Mouse (Mus musculus) inflammation-experienced regulatory T-cells, adult 6 months (primary cell): Measurements from ENCODE around the gene Epdr1. TPM values are rescaled to one million over a fixed set of nuclear protein-coding genes. Genes with fewer than 3 reads are reported as not detected.

Experiments used
- ATAC-seq: one replicate; pipeline ENCODE4 v1.8.0; 2017
- polyA plus RNA-seq, 3 experiments: library from polyadenylated mRNA; unstranded; fragments of 100-300 nt; shearing (Covaris generic); gene quantifications; one replicate each; pipeline ENCODE4 v1.2.1; 2017

The Epdr1 gene
- 1 to 10 TPM in 1 of 3 experiments, under 1 TPM in 2; 0.19 to 1.5 (median 0.24) TPM for polyA plus RNA-seq

DNA sequence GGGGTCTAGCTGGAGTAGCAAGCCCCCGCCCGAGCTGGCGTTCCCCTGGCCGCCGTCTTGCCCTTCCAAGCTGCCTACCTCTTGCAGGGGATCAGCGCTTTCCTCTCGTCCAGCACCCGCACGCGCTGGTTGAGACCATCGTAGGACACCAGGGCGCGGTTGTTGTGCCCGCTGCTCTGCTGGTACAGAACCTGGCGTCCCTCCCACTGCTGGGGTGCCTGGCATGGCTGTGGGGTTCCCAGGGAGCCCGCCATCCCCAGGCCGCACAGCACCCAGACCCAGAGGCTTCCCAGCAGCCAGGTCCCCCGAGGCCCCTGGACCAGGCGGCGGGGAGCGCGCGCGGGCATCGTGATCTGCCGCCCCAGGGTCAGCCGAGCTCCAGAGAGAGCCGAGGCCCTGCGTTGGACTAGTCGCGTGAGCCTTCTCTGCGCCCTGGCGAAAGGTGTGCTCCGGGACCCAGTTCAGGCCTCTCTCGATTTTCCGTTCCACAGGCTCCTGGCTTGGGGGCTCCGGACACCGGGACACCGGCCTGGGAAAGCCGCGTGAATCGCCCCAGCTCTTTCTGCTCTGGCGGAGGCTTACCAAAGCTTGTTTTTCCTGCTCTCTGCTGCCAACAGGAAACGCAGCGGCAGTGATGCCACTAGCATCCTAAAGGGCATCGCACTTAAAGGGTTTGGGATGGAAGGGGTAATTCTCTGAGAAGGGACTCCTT is at the start of gene Epdr1:
Gene Epdr1 (minus strand): TSS at position 712 of the 712 bp plus-strand sequence.
- peak; percentile 56 for ATAC-seq

DNA sequence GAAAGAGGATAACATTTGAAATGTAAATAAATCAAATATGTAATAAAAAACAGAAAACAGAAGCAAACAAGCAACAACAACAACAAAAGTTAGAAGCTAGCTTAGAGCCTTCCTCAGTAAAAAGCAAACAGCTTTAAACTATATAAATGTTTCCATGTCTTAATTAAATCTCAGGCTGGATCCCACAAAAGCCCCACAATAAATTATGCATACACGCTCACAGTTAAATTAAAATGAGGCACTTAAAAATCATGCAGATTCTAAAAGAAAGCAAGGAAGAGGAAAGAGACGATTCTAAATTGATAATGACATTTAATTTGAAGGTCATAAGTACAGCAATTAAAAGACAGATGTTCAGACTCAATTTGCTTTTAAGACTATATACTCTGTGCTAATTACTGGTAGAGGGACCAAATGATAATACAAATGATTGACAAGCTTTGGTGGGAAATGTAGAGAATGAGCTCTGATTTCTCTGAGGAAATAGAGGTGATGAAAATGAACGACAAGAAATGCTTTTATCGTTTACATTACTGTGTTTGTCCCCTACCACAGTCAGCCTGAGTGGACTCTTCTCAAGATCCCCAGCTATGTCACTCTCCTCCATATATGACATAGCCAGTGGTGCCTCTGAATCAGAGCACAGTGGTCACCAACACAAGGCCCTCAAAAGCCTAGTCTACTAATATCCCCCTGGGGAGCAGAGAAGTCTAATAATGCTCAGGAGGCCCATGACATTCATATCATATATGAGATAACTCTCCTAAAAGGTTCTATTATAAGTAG is 48.8 kb upstream of the Epdr1 start:
- ATAC-seq: no peak

DNA sequence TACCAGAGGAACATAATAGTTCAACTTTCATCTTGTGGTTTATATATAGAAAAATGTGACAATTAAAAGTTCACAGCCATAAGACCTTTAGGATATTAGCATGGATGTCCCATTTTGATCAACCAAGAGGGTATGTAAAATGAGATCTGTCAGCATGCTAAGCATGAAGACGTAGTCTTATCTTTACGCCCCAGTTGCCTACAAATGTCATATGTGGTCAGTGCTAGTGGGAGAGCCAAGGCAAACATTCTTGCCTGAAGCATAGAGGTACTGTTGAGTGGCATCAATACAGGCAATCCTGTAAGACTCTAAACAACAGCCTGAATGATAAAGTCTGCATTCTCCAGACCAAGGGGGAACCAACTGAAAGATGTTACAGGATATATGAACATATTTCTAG is 32.7 kb upstream of the Epdr1 start:
- no peak for ATAC-seq

DNA sequence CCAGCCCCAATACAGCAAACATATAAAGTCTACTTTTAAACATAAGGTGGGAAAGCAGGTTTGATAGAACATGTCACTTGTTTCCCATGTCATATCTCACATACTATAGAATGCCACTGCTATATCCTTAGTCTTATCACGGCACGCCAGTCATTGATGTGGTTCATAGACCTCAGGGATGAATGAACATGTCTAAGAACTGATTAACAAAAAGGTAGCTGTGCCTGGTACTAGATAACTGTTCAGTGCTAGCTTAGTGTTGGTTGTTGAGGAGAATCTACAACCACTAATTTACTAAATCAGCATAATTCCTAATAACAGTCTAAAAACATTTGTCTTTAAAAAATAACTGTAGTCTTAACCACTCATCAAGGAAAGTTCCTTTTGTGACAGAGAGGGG is 30.1 kb upstream of the Epdr1 start:
- ATAC-seq: no peak

DNA sequence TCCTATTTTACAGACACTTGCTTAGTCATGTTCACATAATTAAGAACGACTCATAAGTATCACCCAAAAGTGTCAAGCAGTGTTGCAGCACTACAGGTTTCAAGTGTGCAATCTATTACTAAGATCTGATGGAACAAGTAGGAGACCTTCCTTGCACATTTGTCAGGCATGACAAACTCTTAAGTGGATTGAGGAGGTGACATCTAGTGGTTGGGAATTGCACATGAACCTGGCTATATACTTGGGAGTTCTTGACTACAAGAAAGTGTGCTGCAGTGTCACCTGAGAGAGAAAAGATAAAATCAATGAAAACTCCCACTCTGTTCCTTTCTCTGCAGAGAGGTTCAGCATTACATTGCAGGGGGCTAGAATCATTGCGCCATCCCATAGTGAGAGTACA is 24.5 kb upstream of the Epdr1 start:
- ATAC-seq: no peak

DNA sequence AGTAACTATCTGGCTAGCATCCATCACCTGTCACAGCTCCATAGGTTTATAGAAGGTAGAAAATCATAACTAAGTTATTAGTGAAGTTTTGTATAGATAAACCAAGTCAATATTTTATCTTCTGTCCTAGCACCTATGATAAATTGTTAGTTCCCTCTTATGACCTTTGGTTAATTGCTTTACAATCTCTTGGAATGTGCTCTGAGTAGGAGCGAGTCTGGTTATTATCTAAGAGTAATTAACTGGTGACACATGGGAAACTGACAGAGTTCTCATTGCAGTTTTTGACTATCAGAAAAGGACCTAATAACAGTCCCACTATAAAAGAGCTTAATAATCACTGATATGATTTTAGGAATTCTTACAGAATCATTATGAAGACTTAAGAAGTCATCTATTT is 23.8 kb upstream of the Epdr1 start:
- no peak for ATAC-seq

DNA sequence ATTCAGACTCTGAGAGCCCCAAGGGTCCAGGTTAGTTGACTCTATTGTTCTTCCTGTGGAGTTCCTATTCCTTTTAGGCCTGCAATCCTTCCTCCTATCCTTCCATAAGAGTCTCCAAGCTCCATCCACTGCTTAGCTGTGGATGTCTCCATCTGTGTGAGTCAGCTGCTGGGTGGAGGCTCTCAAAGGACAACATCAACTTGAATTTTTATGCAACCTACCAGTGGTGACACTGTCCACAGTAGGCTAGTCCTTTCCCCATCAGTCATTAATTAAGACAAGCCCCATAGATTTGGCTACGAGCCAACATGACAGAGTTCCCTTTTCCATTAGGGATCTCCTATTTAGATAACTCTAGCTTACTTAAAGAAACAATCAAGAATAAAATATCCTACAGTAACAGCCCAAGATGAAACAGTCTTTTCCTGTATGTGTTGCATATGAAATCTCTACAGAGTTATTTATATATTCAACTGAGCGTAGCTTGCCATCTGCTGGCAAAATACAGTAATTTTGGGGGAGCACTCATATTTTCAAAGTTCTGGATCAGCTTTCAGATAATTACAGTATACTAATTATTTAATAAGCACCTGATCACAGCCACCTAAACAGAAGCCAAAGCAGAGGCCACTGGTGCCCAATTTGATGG is 20.6 kb upstream of the Epdr1 start:
- ATAC-seq: no peak

DNA sequence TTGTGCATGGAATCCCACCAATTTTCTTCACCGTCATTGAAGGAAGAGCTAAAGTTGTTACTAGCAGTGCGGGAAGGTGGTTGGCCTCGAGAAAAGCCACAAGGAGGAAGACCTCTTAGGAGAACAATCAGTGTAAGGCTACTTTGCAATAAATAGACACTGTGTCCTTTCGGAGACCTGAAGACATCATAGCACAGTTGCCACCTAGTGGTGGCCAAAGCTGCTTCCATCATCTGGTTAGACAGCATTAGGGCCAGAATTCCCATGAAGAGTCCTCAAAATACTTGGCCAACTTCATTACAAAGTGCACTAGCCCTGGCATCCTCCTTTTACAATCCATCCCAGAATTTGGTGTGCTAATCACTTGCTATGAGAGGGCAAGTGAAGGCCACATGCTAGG is 16.4 kb upstream of the Epdr1 start:
- ATAC-seq: no peak

DNA sequence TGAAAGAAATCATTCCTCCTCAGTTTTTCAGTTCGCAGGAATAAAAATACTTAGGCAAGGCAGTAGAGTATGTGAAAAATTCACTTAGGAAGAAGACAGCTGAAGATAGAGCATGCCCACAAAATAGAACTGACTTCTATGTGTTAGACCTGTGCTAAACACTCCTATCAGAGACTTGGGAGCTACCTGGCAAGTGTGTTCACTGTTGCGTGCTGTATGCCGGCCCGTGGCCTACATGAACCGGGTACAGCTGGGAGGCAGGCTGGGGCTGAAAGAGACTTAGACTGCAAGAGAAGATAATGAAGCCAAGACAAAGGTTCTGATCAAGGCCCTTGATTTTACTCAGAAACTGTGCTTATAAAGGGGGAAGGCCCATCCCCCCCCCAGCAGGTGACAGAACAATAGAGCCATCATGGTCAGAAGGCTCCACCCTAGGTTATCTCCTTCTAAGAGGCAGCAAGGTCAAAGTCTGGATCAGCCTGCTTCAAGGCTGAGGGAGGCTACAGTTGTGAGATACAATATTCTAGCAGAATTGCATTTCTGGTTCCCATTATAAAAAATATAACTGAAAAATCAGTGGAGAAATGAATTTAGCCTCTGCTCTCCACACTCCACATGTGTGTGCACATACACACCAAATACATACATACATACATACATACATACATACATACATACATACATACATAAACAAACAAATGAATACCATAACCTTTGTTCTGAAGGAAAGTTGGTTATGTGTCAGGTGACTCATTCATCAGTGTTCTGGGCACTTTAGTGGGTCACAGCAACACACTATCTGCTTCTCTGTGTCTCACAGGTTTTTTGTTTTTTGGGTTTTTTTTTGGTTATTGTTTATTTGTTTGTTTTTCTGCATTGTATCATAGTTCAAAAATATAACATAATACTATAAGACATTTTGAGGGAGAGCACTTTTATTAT is 11.3 kb upstream of the Epdr1 start:
- no peak for ATAC-seq

DNA sequence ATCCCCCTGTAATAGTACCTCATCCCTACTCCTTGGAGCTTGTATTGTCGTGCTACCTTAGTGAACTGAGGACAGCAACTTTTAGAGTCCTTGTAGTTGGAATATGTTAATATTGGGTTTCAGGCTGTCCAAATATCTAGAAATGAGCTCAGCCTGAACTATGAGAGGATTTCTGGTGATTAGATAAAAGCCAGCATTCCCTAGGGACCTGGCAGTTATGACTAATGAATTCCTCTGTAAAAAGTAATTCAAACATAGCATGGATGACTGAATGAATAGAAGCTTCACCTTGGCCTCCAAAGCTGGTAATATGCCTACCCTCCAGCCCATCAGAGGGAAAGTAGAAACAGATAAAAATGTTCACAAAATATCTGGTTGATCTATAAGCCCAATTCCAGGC is 6.7 kb upstream of the Epdr1 start:
- no peak for ATAC-seq

DNA sequence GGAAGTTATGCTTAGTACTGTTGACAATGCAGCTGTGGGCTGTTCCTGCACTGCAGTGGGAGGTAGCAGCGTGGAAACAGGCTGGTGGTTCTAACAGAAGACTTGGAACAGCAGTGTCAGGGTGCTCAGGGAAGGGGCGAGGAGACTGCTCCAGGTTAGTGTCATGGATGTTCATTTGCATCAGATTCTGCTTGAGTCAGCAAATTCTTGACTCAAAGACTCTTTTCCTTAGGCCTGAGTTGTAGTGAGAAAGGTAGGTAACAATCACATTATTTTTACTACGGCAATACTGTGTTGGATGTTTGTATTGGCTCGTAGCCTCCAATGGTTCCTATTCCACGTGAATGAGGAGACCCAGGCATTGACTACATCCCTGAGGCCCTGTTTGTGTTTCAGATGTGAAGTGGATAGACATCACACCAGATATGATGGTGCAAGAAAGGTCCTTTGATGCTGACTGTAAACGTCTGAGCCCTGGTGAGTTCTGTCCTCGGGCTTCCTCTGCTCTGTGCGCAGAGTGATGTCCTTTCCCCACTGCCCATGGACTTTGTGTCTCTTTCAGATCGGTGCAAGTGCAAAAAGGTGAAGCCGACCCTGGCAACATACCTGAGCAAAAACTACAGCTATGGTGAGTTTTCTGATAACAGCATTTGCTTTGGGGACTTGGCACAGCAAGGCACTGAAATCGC is 5.0 kb upstream of the Epdr1 start:
- no peak for ATAC-seq

DNA sequence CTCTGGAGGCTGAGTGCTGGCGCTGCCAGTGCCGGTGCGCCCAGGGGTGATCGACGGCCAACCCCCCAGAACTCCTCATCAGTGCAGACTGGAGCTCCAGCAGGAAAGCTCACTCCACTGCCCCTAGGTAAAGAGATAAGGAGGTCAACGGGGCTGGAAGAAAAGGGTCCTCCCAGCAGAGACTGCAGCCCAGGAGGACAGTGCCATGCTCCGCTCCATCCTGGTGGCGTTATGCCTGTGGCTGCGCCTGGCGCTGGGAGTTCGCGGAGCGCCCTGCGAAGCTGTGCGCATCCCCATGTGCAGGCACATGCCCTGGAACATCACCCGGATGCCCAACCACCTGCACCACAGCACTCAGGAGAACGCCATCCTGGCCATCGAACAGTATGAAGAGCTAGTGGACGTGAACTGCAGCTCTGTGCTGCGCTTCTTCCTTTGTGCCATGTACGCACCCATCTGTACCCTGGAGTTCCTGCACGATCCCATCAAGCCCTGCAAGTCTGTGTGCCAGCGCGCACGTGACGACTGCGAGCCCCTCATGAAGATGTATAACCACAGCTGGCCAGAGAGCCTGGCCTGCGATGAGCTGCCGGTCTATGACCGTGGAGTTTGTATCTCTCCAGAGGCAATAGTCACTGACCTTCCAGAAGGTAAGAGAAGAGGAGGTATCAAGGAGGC is 3.6 kb upstream of the Epdr1 start:
- no peak for ATAC-seq

DNA sequence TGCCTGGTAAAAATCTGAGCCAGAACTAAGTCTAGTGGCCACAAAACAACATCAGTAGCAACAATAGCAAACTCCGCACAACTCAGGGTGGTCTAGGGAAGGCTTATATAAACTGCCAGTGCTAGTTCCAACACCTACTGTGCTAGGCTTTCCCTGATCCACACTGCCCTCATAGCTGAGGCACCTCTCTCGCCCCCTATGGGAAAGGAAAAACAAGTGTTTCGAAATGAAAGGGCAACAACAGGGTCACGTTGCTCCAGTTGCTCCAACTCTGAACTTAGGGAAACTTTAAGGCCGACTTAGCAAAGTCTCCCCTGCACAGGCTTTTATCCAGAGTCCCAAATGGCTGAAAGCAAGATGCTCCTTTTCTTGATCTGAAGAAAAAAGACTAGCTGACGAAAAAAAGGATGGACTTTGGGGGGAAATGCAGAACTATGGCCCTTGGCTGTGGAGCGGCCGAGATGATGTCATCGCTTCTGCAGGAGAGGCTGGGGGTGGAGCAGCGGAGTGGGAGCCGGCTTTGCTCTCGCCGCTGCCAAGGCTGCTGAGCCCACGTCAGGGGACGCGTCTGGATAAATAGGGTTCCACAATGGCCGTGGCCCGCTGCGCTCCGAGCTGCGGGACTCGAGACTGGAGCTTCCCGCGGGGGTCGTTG is 3.0 kb upstream of the Epdr1 start, which contains the start of gene Sfrp4:
Gene Sfrp4 (plus strand): TSS at position 532 of the 655 bp plus-strand sequence.
- ATAC-seq: no peak

DNA sequence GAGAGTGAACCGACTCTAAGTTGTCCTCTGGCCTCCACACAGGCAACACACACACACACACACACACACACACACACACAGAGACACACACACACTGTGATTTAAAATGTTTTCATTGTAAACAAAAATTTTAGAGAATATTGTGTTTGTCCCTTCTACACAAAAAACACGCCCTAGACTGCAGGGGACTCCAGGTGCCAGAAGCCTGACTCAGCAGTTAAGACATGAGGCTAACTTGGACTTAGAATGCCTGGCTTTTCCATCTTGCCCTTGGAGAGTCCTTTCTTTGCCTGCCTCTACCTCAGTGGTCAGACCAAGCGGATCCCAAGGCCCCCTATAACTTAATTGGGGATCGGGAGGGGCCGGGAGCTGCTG is 899 bp downstream of the Epdr1 start:
- no peak for ATAC-seq

DNA sequence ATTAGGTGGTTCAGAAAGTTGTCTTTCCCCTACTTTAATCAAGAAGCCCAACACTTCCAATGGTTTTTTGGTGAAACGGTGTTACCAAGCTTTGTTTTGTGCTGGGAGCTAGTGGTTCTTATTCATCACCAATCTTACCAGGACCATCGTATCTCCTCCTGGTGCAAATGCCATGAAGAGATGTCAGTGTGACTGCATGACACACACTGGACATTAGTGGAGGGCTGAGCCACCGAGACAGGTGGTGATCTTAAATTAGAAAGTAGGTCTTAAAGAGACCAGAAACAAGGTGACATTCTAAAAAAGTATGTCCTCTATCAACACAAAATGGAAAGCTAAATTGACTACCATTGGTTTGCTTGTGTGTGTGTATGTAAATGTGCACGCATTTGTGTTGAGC is 1.6 kb downstream of the Epdr1 start:
- no peak for ATAC-seq

DNA sequence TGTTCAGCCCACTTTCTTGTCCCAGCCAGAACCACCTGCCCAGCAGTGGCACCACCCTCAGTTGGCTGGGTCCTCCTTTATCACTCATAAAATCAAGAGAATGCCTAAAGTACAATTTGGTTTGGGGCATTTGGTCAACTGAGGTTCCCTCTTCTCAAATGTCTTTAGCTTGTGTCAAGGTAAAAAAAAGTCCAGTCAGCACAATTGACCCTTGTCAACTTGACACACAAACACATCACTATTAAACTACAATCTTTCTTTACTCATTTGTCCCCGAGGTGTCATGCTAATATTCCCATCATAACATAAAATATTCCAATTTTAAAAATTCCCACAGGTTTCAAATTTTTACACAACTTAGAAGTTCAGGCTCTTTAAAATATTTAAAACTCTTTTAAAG is 5.4 kb downstream of the Epdr1 start:
- no peak for ATAC-seq

DNA sequence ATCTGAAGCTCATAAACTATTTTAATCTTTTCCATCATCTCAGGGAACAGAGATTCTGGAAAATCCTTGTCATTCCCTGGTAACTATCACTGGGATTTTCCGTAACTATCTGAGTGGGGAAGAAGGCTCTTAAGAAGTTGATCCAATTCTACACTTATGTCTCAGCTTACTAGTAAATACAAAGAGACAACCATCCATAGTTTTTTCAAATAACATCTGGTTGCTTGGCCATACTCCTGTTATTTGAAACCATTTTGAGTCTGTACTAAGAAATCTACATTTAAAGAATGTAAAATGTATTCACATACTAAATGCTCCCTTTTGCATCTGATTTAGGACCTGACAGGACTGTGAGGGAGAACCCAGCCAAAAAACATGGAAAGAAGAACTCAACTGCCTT is 6.3 kb downstream of the Epdr1 start:
- no peak for ATAC-seq

DNA sequence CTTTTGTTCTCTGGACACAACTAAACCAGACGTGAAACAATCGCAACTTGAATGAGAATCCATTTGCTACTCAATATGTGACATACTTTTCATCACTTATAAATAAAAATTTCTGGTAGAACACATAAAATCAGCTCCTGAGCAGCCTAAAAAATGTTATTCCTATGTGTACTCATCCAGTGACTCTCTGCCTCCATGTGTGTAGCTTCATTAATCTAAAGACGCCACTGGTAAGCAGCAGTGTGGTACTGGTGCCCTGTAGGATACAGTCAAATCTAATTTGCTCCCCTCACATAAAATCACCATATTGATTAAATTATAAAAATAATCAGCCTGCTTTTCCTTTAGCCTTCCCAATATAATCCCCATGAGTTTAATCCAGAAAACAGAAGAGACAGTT is 6.8 kb downstream of the Epdr1 start:
- ATAC-seq: no peak

DNA sequence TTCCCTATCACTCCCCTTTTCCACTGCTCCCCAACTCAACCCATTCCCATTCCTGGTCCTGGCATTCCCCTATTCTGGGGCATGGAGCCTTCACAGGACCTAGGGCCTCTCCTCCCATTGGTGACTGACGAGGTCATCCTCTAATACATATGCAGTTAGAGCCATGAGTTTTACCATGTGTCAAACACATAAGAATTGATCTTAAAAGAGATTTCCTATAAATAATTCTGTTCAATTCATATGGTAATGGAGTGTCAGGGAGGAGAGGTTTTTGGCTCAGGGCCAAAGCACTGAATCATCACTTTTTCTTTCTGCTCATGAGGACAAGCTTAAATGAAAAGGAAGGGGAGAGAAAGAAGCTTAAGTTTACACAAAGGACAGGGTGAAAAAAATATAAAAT is 7.4 kb downstream of the Epdr1 start:
- no peak for ATAC-seq

DNA sequence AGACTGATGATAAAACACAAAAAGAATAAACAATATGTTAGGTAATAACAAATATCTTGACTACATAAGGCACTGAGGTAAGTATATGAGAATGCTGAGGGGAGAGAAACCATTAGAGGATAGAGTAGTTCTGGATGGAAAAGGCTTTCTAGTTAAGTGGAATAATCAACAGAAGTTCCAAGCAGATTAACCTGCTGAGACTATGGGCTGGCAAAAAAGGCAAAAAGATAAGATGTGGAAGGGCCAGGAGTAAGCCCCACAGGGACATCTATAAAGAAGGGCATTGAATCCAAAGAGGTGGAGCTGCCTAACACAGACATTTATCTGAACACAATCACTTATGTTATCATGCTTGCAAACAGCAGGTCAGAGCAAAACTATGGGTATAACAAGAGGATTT is 11.6 kb downstream of the Epdr1 start:
- ATAC-seq: no peak

DNA sequence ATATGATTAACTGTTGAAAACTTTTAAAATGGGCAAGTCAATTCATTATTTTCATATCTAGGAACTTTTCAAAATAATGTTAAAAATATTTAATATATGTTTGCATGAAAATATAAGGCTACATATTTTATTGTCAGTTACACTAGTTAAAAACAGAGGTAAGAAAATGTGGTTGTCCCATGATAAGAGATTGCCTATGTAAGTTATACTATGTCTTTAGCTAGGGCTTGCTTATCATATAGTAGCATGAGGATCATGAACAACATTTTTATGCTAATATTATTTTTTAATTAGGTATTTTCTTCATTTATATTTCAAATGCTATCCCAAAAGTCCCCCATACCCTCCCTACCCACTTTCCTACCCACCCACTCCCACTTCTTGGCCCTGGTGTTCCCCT is 14.8 kb downstream of the Epdr1 start:
- no peak for ATAC-seq
